ENCODE assay signal across 10 mouse cellular contexts in the genomic region with DNA sequence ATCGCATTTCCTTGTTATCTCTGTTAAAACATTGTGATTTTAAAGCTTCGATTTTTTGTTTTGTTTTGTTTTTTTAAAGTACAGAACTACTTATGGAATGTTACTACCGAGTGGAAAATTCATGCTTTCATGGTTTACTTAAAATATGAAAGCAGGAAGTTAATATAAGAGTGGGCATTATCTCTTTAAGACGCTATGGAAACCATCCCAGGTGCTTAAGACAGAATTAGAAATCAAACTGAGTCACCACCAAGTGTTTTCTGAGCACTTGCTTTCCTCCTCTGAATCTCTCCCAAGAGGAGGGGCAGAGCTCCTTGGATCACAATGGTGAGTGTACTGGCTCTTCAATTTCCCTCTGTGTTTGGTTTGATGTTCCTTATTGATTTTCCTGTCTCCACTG. TPM values are rescaled to one million over a fixed set of nuclear protein-coding genes. Genes with fewer than 3 reads are reported as not detected.
DNase-seq lines count a peak whose midpoint lies in the region; ATAC-seq lines count a peak whose summit lies in the region.
"Had no signal": no experiment of that assay in that cellular context is flagged by ENCODE, and none has a peak within 500 bp of the region (broad histone marks: within the 10 kb centered on the region; RNA-seq: fewer than 3 reads in every experiment).

No protein-coding gene starts in this region.

- H3K4me3 ChIP-seq in heart, embryonic 16.5 days (ENCODE audit: low read length) = no peak overlapping the region; the same call in 1 of the 2 replicates
- H3K4me3 ChIP-seq in neural tube, embryonic 13.5 days = no peak overlapping the region
- no peak overlapping the region for H3K4me3 ChIP-seq in neural tube, embryonic 15.5 days (replicated peaks)

- H3K9ac ChIP-seq in heart, embryonic 16.5 days (ENCODE audit: low read length) = no peak overlapping the region
- no peak overlapping the region for H3K9ac ChIP-seq in neural tube, embryonic 13.5 days
- no peak overlapping the region for H3K9ac ChIP-seq in neural tube, embryonic 15.5 days (replicated peaks)

- H3K9me3 ChIP-seq in heart, embryonic 16.5 days (replicated peaks; ENCODE audit: control insufficient read depth, low read length) = peaks cover 4% of the 10 kb centered on the region; the same call in 1 of the 2 replicates
- peaks cover 7% of the 10 kb centered on the region; the same call in 1 of the 2 replicates for H3K9me3 ChIP-seq in neural tube, embryonic 13.5 days
- no peaks in the 10 kb centered on the region for H3K9me3 ChIP-seq in neural tube, embryonic 15.5 days (replicated peaks)

- no peak for ATAC-seq in heart, embryonic 16.5 days (replicated peaks; ENCODE audit: extremely low read depth, insufficient read depth, low FRiP score)
- no peak for ATAC-seq in neural tube, embryonic 13.5 days (ENCODE audit: low read depth)
- ATAC-seq in neural tube, embryonic 15.5 days (ENCODE audit: low FRiP score) = no peak

- H3K4me2 ChIP-seq in heart, embryonic 16.5 days (ENCODE audit: low read depth, low read length) = peak overlapping the region; percentile 72; the same call in 1 of the 2 replicates
- peak overlapping the region; percentile 68; the same call in 1 of the 2 replicates for H3K4me2 ChIP-seq in neural tube, embryonic 13.5 days
- peak overlapping the region; percentile 60 for H3K4me2 ChIP-seq in neural tube, embryonic 15.5 days

- H3K27ac ChIP-seq in heart, embryonic 16.5 days (ENCODE audit: low read length) = no peak overlapping the region
- H3K27ac ChIP-seq in neural tube, embryonic 13.5 days (replicated peaks) = no peak overlapping the region
- H3K27ac ChIP-seq in neural tube, embryonic 15.5 days (replicated peaks) = no peak overlapping the region

- peaks cover 4% of the 10 kb centered on the region; the same call in 1 of the 2 replicates for H3K4me1 ChIP-seq in heart, embryonic 16.5 days (ENCODE audit: control insufficient read depth, insufficient read depth, low read length)
- peaks cover 7% of the 10 kb centered on the region for H3K4me1 ChIP-seq in neural tube, embryonic 13.5 days (replicated peaks)
- H3K4me1 ChIP-seq in neural tube, embryonic 15.5 days = peaks cover 8% of the 10 kb centered on the region

- H3K27me3 ChIP-seq in heart, embryonic 16.5 days (ENCODE audit: control insufficient read depth, insufficient read depth, low read length) = no peaks in the 10 kb centered on the region
- H3K27me3 ChIP-seq in neural tube, embryonic 13.5 days = no peaks in the 10 kb centered on the region
- no peaks in the 10 kb centered on the region for H3K27me3 ChIP-seq in neural tube, embryonic 15.5 days (replicated peaks)

- DNase-seq in heart, postnatal 4 days = no peak
- DNase-seq in neural tube, embryonic 10.5 days (ENCODE audit: extremely low spot score, low spot score) = no peak
- DNase-seq in c-Kit-positive CD71-negative TER-119-negative erythroid progenitor cells, embryonic 14.5 days (ENCODE audit: low read depth) = peak; percentile 2
- DNase-seq in right cerebral cortex, postnatal 14 days = no peak
- no peak for DNase-seq in thymus, postnatal 14 days

- 79% methylated on average over 4 of the region's 4 CpGs for WGBS in heart, embryonic 16.5 days
- 89% methylated on average over 4 of the region's 4 CpGs for WGBS in neural tube, embryonic 13.5 days
- 92% methylated on average over 4 of the region's 4 CpGs for WGBS in neural tube, embryonic 15.5 days

- H3K36me3 ChIP-seq in heart, embryonic 16.5 days (ENCODE audit: control insufficient read depth, insufficient read depth) = no peaks in the 10 kb centered on the region
- H3K36me3 ChIP-seq in neural tube, embryonic 13.5 days = 0 out of 2 replicates have a peak, but pooled peaks cover 5% of the 10 kb centered on the region
- no peaks in the 10 kb centered on the region; the same call in 1 of the 2 replicates for H3K36me3 ChIP-seq in neural tube, embryonic 15.5 days

RNA-seq across cellular contexts. Expression of a gene that starts 0.6 kb away (rescaled TPM):
- polyA plus RNA-seq in heart, embryonic 16.5 days (2015; fragmentation: Nextera tagmentation; extraction: Ambion mirVana) = 2.6 and 2.7 TPM in 2 replicates
- total RNA-seq in heart, postnatal 4 days (2021) = 1 to 10 TPM; 4.1 to 4.7 TPM
- 4.5 and 5.0 TPM in 2 replicates for polyA plus RNA-seq in neural tube, embryonic 13.5 days (2015; fragmentation: Nextera tagmentation; extraction: Ambion mirVana)
- 4.8 and 4.9 TPM in 2 replicates for polyA plus RNA-seq in neural tube, embryonic 15.5 days (2015; fragmentation: Nextera tagmentation; extraction: Ambion mirVana)

RNA-seq across cellular contexts. Expression of a gene that starts 27.5 kb away (rescaled TPM):
- polyA plus RNA-seq in heart, embryonic 16.5 days (2015; fragmentation: Nextera tagmentation; extraction: Ambion mirVana) = not detected in 2 replicates
- 1 to 10 TPM in 1 of 2 experiments, under 1 TPM in 1; 0.72 to 1.9 TPM for total RNA-seq in heart, postnatal 4 days (2021)
- not detected in 2 replicates for polyA plus RNA-seq in neural tube, embryonic 13.5 days (2015; fragmentation: Nextera tagmentation; extraction: Ambion mirVana)
- polyA plus RNA-seq in neural tube, embryonic 15.5 days (2015; fragmentation: Nextera tagmentation; extraction: Ambion mirVana) = not detected in 2 replicates
- total RNA-seq: neutrophil, adult 5-6 weeks had no signal
- polyA plus RNA-seq: embryonic facial prominence, embryonic 11.5 days had no signal

RNA-seq across cellular contexts. Expression of a gene that starts 27.5 kb away (rescaled TPM):
- polyA plus RNA-seq in heart, embryonic 16.5 days (2015; fragmentation: Nextera tagmentation; extraction: Ambion mirVana) = 1.6 TPM in 2 replicates
- total RNA-seq in heart, postnatal 4 days (2021) = 1 to 10 TPM; 3.7 to 3.8 TPM
- 2.6 and 2.7 TPM in 2 replicates for polyA plus RNA-seq in neural tube, embryonic 13.5 days (2015; fragmentation: Nextera tagmentation; extraction: Ambion mirVana)
- polyA plus RNA-seq in neural tube, embryonic 15.5 days (2015; fragmentation: Nextera tagmentation; extraction: Ambion mirVana) = 2.9 and 3.4 TPM in 2 replicates

RNA-seq across cellular contexts. Expression of a gene that starts 56.5 kb away (rescaled TPM):
- 7.1 and 7.3 TPM in 2 replicates for polyA plus RNA-seq in heart, embryonic 16.5 days (2015; fragmentation: Nextera tagmentation; extraction: Ambion mirVana)
- total RNA-seq in heart, postnatal 4 days (2021) = 1 to 10 TPM; 5.3 to 5.6 TPM
- polyA plus RNA-seq in neural tube, embryonic 13.5 days (2015; fragmentation: Nextera tagmentation; extraction: Ambion mirVana) = 14.0 and 15.5 TPM in 2 replicates
- polyA plus RNA-seq in neural tube, embryonic 15.5 days (2015; fragmentation: Nextera tagmentation; extraction: Ambion mirVana) = 13.1 and 13.2 TPM in 2 replicates
